Mouse (Mus musculus): ENCODE measurements around the gene Traf4.

Traf4 gene

DNA sequence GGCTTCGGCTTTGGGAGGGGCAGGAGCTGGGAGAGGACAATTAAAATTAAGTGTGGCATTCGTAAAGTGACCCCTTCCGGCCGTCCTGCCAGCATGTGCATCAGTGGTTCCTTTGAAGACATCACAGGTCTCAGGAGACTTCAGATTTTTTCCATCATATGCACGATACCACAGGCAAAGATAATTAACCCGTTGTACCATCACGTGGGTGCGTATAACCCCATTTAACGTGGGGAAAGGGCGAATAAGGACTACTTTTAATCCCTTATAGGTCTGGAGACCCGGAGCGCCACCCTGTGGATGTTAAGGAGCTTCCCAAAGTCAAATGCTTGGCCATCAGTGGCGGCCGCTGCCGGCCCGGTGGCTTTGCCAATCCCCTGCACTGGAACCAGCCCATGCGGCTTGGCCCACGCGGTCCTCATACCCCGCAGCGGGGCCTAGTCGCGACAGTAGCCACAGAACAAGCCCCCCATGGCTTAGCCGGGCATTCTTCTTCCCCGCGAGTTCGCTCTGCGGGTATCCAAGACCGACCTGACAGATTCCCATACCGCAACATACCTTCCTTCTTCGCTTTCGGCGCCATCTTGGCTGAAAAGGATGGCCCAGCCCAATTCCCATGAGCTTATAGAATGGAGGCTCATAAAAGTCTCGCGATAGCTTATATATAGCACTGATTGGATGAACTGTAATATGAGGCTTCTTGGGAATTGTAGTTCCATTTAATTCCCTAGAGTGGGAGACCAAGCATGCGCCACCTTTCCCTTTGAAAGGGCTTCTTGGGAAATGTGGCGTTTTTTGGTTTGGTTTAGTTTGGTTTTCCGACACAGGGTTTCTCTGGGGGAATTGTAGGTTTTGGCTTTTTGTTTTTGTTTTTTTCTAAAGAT is 17.8 kb upstream of the Traf4 start, which contains the start of gene Rpl23a:
Gene Rpl23a, minus strand, starts transcription at position 624 of the 884 bp plus-strand sequence.
- peak; percentile 79 to 84 for DNase-seq (ENCODE audit: low spot score in 2 of 2)

DNA sequence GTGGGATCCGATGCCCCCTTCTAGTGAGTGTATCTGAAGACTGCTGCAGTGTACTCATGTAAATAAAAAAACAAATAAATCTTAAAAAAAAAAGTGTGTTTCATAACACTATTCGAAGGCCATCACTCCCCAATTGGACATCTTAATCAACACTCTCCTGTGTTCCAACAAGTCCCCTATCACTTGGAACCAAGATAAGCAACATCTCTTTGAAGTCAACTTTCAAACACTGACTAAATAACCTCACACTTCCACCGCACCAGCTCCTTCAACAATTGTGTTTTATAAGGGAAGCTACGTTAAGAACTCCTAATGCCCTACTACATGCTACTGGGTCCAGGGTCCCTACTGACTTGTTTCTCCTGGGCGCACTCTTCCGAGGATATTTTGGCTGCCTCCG is 17.1 kb upstream of the Traf4 start:
- no peak for DNase-seq (ENCODE audit: low spot score in 2 of 2)

DNA sequence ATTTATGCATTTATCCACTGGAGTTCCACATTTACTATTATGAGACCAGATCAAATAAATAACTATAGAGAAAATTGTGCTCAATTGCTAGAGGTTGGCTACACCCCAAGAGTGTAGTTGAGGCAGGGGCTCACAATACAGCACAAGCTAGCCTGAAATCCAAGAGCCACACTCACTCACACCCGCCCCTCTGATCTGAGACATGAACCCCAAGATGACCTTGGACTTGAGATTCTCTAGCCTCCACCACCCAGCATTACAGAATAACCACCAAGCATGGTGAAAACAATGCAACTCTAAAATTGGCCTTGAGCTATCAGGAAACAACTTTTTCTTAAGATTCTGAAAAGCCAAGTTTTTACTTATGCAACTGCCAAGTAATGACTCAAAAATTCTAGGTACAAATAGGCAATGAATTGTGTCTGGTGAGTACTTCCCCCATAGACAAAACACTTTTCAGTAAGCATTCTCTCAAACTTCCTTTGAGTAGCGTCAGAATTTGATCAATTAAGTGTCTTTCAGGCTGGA is 16.5 kb upstream of the Traf4 start:
- no peak for DNase-seq (ENCODE audit: low spot score in 2 of 2)

DNA sequence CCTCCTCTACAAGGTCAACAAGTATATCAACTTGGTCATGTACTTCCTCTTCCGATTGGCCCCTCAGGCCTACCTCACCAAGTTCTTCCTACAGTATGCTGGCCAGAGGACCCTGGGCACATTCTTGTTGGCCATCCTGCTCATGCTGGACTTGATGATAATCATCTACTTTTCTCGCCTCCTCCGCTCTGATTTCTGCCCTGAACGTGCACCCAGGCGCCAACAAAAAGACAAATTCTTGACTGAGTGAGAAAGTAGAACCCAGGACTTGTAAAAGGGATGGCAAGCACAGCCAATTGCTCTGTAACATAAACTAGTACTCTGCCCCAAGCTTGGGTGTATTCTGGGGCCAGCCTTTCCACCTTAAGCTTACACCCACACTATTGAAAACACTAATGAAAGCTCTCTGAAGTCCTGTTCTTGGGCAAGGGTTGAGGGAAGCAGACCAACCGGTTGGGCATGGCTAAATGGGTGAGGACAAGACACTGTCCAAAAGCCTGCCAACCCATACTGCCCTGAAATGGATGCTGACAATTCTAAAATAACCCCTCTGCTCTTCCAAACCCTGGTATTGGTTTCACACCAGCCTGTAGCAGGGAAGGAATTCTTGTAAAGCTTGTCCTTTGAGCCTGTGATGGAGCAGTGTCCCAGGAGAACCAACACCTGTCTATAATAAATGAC is 14.8 kb upstream of the Traf4 start:
- DNase-seq (ENCODE audit: low spot score in 2 of 2), result no peak

DNA sequence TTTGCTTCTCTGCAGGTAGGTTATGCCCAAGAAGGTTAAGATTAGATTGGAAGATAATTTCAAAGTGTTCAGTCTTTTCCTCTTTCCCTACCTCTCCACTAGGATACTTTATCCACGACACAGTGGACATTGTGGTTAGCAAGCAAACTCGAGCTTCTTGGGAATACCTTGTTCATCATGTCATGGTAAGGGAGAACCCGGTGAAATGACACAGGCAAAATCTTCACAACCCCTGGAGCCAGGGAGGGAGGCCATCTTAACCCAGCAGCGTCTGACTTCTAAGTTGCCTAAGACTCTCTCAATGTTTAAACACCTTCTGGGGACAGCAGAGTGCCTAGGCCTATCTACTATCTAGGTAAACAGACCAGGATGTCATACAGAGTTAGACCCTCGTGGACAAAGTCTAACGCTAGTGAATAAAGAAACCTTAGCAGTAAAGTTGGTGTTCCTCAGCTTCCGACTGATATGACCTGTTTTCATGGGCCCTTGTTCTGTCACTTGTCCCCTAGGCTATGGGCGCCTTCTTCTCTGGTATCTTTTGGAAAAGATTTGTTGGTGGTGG is 14.1 kb upstream of the Traf4 start:
- DNase-seq (ENCODE audit: low spot score in 2 of 2), result no peak

DNA sequence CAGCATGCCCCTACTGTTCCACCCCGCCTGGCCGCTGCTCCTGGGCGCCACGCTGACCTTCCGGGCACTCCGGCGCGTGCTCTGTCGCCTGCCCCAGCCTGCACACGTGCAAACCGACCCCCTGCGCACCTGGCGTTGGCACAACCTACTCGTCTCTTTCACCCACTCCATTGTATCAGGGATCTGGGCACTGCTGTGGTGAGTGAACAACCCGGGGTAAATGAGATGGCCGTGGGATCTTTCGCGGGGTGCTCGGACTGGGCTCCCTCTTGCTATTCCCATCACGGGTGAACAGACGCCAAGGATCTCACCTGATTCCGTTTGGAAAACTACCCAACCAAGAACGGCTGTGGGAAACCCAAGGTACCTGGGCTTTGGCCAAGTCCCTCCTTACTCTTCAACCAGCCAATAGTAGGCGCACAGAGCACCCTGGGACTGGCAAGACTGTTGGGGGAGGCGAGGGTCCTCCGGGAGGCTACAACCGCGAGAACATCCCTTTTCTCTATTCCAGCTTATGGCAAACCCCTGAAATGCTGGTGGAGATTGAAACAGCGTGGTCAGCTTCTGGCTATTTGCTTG is 13.6 kb upstream of the Traf4 start:
- DNase-seq (ENCODE audit: low spot score in 2 of 2), result no peak

DNA sequence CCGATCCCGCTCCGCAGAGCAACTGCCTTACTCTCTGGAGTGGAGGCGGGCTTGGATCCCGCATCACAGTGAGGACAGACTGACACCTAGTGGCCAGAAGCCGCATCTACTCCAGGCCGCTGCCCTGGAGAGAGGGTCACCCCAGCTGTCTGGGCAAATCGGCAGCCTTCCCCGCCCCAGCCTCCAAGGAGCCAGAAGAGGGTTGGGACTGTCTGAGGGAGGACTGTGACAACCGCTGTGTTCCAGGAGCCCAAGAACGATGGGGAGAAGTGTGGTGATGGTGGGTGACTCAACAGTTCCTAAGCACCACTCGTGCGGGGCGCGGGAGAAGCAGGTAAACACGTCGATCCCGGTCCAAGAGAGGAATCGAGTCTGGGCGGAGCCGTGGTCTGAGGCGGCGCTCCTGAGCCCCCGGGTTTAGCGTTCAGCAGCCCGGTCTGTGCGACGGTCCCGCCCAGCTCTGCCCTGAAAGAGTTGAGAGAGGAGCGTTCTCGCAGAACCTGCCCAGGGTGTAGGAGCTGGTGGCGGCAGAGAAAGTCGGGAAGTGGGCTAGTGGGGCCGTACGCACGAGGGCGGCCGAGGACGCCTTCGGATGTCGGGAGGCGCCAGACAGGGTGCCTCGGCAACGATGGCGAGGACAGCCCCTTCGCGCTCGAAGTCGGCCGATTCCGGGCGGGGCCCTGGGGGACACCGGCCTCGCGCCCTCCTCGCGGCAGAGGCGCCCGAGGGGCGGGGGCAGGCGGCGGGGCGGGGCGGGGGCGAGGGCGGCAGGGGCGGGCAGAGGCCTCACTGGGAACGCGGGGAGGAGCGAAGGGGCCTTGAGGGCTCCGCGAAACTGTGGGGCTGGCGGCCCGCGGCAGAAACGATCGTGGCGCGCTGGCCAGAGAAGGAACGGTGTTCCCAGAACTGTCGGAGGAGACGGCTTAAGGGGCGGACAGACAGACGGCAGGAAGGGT is 12.8 kb upstream of the Traf4 start:
- peak; percentile 85 to 89 for DNase-seq (ENCODE audit: low spot score in 2 of 2)

DNA sequence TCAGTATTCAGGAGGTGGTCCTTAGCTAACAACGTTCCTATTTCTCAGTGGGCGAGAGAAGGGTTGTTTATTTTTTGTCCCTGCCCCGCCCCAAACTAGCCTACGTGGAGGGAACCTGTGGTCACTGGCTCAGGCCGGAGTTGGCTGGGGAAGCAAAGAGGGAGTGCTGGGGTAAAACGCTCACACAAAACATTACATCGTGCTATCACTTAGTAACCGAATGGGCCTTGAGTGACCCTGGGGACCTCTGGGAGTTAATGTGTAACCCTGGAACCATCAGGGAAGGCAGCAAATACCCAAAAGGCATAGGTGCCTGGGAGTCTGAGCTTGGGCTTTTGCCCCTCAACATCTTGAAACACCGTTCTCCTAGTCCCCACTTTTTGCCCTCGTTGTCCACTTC is 12.0 kb upstream of the Traf4 start:
- DNase-seq (ENCODE audit: low spot score in 2 of 2), result no peak

DNA sequence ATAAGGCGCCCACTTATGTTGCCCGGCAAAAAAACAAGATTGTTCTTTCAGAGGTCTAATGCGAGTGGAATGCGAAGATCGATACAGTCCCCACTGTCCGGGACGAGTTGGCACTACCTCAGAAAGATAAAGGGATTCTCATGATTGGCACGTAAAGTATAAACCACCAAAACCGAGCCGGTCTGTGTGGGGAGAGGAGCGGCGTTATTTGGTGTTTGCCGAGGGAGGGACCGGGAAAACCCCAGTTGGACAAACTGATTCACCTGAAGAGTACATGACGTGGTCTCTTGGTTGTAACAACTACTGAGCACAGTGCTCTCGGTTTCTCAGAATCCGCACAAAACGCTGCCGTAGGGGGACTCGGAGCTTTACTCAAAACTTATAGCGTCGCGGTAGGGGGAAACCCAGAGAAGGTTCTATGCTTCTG is 11.5 kb upstream of the Traf4 start:
- DNase-seq (ENCODE audit: low spot score in 2 of 2), result no peak

DNA sequence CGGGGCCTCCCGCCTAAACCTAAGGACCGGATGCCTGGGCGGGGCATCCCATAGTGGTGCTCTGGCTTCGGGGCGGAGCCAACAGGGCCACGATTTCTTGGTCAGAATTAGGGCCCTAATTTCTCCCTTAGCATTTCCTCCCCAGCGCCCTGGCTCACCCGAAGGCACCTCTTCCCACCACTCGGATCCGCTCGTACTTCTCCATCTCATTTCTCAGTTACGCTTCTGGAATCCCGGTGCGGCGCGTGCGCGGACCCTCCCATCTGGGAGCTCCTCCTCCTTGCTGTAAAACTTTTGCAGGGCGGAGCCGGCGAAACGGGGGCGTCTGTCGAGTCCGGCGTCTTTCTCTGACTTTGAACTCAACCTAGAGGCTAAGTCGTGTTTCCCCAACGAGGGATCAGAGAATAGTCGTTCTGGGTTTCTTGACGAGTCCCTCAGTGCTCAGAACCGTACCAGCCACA is 11.0 kb upstream of the Traf4 start, which contains the start of the genes Nek8 and Tlcd1:
Gene Nek8, minus strand, starts transcription at position 274 of the 461 bp plus-strand sequence.
Gene Tlcd1, plus strand, starts transcription at position 310 of the 461 bp plus-strand sequence.
- DNase-seq (ENCODE audit: low spot score in 2 of 2), result peak in 1 of 2 experiments; percentile 70

DNA sequence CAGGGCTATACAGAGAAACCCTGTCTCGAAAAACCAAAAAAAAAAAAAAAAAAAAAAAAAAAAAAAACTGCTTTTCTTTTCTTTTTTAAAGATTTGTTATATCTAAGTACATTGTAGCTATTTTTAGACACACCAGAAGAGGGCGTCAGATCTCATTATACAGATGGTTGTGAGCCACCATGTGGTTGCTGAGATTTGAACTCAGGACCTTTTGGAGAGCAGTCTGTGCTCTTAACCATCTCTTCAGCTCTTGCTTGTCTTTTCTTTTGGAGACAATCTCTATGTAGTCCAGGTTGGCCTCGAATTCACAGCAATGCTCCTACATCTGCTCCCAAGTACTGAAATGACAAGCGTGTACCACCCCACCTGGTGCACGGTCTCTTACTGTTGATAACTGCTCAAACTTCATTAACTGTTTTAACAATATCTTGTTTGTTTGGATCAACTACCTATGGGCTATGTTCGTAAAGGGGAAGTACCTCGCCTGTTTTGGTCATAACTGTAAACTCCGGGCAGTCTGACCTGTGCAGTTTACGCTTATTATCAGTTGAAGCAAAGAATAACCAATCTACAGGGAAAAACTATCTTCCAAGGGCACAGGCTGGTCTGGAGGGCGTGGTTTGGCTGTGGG is 10.5 kb upstream of the Traf4 start:
- no peak for DNase-seq (ENCODE audit: low spot score in 2 of 2)

DNA sequence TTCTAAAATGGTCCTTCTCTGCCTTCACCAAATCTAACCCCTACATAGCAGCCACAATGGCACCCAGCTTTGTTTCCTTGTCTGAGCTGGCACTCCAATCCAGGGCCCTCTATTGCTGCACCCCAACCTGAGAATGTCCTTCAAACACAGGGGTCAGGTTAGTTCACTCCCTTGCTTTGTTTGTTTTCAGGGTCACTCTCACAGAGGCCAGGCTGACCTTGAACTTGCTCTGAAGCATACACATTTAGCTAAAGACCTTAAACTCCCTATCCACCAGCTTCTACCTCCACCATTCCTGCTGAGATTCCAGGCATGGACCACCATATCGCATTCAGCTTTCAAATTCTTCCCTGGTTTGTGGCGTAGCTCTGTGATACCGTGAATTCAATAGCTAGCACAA is 9.1 kb upstream of the Traf4 start:
- DNase-seq (ENCODE audit: low spot score in 2 of 2), result no peak

DNA sequence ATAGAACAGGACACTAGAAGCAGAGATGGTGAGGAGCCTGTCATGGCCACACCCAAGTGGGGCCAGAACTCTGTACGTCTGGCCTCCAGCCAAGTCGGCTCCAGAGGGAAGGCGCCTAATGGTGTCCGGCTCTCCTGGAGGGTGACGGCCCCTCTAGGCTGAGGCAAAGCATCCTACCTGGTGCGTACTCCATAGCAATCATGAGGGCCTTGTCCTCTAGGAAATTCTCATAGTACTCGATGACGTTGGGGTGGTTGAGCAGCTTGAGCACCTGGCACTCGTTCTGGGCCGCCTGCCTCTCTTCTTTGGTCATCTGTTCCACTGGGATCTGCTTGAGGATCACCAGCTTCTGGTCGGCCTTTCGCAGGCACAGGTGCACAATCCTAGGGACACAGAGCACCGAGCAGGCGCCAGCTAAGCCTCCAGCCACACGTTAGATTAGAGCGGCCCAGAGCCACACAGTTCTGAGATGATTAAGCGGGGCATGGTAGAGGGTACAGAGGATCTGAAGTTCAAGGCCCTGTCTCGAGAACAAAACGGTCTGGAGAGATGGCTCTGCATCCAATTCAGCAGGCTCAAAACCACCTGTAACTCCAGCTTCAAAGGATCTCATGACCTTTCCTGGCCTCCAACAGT is 7.5 kb upstream of the Traf4 start:
- DNase-seq (ENCODE audit: low spot score in 2 of 2), result no peak

DNA sequence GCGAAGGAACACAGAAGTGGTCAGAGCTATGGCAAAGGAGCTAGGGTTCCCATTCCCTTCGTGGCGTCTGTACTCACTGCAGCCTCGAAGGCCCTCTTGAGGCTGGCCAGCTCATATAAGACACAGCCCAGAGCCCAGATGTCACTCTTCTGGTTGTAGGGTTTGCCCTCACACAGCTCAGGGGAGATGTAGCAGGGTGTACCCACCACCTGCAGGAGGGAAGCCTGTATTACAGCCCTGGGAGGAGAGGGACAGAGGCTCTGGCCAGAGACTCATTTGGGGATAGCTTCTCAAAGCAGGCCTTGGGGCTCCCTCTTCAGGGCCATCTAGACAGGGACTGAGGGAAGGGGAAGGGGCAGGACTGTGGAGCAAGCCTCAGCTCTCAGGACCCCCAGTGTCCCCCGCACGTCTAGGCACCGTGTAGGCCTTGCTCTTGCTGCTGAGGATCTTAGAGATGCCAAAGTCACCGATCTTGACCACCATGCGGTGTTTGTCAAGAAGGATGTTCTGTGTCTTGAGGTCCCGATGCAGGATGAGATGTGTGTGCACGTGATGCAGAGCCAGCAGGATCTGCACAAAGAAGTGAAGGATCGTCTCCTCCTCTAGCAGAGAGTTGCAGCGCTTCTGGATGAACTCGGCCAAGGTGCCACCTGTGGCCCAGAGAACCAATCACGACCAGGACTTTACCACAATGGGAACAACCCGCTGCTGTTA is 6.8 kb upstream of the Traf4 start:
- no peak for DNase-seq (ENCODE audit: low spot score in 2 of 2)

DNA sequence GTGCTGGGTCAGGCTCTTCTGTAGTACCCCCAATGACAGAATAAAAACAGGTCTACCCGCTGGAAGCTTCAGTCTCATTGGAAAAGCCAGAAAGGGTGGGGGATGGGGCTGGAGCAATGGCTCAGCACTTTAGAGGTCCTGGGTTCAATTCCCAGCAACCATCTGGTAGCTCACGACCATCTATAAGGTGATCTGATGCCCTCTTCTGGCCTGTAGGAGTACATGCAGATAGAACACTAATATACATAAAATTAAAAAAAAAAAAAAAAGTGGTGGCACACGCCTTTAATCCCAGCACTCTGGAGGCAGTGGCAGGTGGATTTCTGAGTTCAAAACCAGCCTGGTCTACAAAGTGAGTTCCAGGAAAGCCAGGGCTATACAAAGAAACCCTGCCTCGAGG is 5.9 kb upstream of the Traf4 start:
- DNase-seq (ENCODE audit: low spot score in 2 of 2), result no peak

DNA sequence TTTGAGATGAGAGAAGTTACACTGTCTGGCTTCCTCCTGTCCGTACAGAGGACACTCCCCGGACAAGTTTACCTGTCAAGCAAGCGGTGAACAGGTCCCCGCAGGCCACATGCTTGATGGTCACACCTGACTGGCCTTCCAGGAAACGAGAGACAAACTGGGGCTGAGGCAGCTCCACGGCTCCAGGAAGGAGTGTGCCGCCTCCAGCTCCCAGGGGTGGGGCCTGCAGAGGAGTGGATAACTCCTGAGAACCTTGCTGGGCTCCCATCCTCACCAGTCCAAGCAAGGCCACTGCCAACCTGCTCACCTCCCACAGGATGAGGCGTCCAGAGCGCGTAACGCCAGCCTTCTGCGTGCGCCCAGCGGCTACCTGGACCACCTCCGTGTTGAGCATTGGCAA is 4.9 kb upstream of the Traf4 start:
- no peak for DNase-seq (ENCODE audit: low spot score in 2 of 2)

DNA sequence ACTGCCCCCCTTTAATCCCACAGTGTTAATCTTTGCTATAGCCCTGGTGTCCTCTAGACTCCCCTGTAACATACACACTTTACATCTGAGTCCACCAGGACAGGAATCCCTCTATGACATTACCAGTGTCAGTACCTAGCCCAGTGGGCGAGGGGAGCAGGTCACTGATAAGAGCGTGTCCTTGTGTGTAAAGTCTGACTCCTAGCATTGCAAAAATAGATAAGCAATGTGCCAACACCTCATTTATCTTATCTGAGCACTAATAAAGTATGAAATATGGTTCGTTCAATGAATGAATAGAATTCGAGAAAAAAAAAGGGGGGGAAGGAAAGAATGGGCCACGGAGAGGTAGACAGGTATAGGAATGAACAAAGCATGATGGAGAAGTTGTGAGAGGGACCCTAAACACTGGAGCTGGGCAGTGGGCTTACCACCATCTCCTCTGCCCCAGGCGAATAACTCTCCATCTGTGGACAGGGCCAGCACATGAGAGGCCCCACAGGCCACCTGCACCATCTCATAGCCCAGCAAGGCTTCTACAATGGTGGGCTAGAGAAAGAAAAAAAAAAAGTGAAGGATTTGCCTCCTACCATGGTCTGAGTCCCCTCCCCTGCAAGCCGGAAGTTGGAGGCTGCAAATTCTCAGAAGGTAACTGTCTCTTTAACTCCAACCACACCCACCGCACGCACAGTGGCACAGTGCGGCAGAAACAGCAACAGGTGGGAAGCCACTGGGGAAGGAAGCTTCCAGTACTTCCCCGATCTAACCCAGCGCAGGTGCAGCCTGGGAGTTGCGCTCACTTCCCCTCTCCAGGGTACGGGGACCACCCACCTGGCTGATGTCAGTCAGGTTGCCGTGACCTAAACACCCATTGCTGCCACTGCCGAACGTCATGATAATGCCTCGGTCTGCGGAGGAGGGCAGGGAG is 3.4 kb upstream of the Traf4 start:
- DNase-seq (ENCODE audit: low spot score in 2 of 2), result no peak

Data from right cerebral cortex, postnatal 36 days (tissue).